Mouse (Mus musculus): ENCODE results near the gene Prmt2. TPM values are rescaled to one million over a fixed set of nuclear protein-coding genes. Genes with fewer than 3 reads are reported as not detected.

The Prmt2 gene
- polyA plus RNA-seq (2012; rRNA removed): 273 and 287 TPM in 2 replicates

- TF ChIP-seq POLR2A (IDR thresholded peaks at IDR 0.05; ENCODE audit: borderline replicate concordance, extremely low read depth, insufficient read depth, insufficient read length, poor library complexity, severe bottlenecking) (peak; percentile 86), CTCF (IDR thresholded peaks at IDR 0.05; ENCODE audit: borderline replicate concordance, extremely low read depth, insufficient read depth, insufficient read length) (peak; percentile 37)
Measured at GRCm38 (mm10) chr10:76237341-76238225, at the start of gene Prmt2. Gene Prmt2, minus strand, starts transcription at chr10:76237865.

GRCm38 (mm10) chr10:76278541-76279097, 41.0 kb upstream of the Prmt2 start:
- DNase-seq (ENCODE audit: low read depth): no peak
- TF ChIP-seq POLR2A (IDR thresholded peaks at IDR 0.05; ENCODE audit: borderline replicate concordance, extremely low read depth, insufficient read depth, insufficient read length, poor library complexity, severe bottlenecking): no peak
- TF ChIP-seq CTCF (IDR thresholded peaks at IDR 0.05; ENCODE audit: borderline replicate concordance, extremely low read depth, insufficient read depth, insufficient read length): no peak

More at GRCm38 (mm10) chr10:76237341-76238225, at the start of gene Prmt2:
- DNase-seq (ENCODE audit: low read depth): peak; percentile 98

GRCm38 (mm10) chr10:76275256-76275655, 37.6 kb upstream of the Prmt2 start:
- TF ChIP-seq POLR2A (IDR thresholded peaks at IDR 0.05; ENCODE audit: borderline replicate concordance, extremely low read depth, insufficient read depth, insufficient read length, poor library complexity, severe bottlenecking): no peak
- no peak for DNase-seq (ENCODE audit: low read depth)

- TF ChIP-seq CTCF (IDR thresholded peaks at IDR 0.05; ENCODE audit: borderline replicate concordance, extremely low read depth, insufficient read depth, insufficient read length) (peak; percentile 64; the same call in 1 of the 2 replicates), POLR2A (IDR thresholded peaks at IDR 0.05; ENCODE audit: borderline replicate concordance, extremely low read depth, insufficient read depth, insufficient read length, poor library complexity, severe bottlenecking) (no peak)
- DNase-seq (ENCODE audit: low read depth): peak; percentile 15
Measured at GRCm38 (mm10) chr10:76271238-76271637, 33.6 kb upstream of the Prmt2 start.

- no peak for TF ChIP-seq POLR2A (IDR thresholded peaks at IDR 0.05; ENCODE audit: borderline replicate concordance, extremely low read depth, insufficient read depth, insufficient read length, poor library complexity, severe bottlenecking)
- TF ChIP-seq CTCF (IDR thresholded peaks at IDR 0.05; ENCODE audit: borderline replicate concordance, extremely low read depth, insufficient read depth, insufficient read length): no peak
- DNase-seq (ENCODE audit: low read depth): no peak
Measured at GRCm38 (mm10) chr10:76262431-76262830, 24.8 kb upstream of the Prmt2 start.

- DNase-seq (ENCODE audit: low read depth): no peak
- no peak for TF ChIP-seq CTCF (IDR thresholded peaks at IDR 0.05; ENCODE audit: borderline replicate concordance, extremely low read depth, insufficient read depth, insufficient read length)
- no peak for TF ChIP-seq POLR2A (IDR thresholded peaks at IDR 0.05; ENCODE audit: borderline replicate concordance, extremely low read depth, insufficient read depth, insufficient read length, poor library complexity, severe bottlenecking)
Measured at GRCm38 (mm10) chr10:76261447-76261846, 23.8 kb upstream of the Prmt2 start.

GRCm38 (mm10) chr10:76260358-76261059, 22.8 kb upstream of the Prmt2 start:
- TF ChIP-seq POLR2A (IDR thresholded peaks at IDR 0.05; ENCODE audit: borderline replicate concordance, extremely low read depth, insufficient read depth, insufficient read length, poor library complexity, severe bottlenecking): no peak
- TF ChIP-seq CTCF (IDR thresholded peaks at IDR 0.05; ENCODE audit: borderline replicate concordance, extremely low read depth, insufficient read depth, insufficient read length): peak; percentile 48; the same call in 1 of the 2 replicates
- peak; percentile 50 for DNase-seq (ENCODE audit: low read depth)

GRCm38 (mm10) chr10:76259566-76260232, 22.0 kb upstream of the Prmt2 start:
- TF ChIP-seq POLR2A (IDR thresholded peaks at IDR 0.05; ENCODE audit: borderline replicate concordance, extremely low read depth, insufficient read depth, insufficient read length, poor library complexity, severe bottlenecking) (no peak), CTCF (IDR thresholded peaks at IDR 0.05; ENCODE audit: borderline replicate concordance, extremely low read depth, insufficient read depth, insufficient read length) (no peak)
- no peak for DNase-seq (ENCODE audit: low read depth)

GRCm38 (mm10) chr10:76257719-76258390, 20.2 kb upstream of the Prmt2 start:
- TF ChIP-seq CTCF (IDR thresholded peaks at IDR 0.05; ENCODE audit: borderline replicate concordance, extremely low read depth, insufficient read depth, insufficient read length) (no peak), POLR2A (IDR thresholded peaks at IDR 0.05; ENCODE audit: borderline replicate concordance, extremely low read depth, insufficient read depth, insufficient read length, poor library complexity, severe bottlenecking) (no peak)
- DNase-seq (ENCODE audit: low read depth): no peak

GRCm38 (mm10) chr10:76257231-76257630, 19.6 kb upstream of the Prmt2 start:
- TF ChIP-seq CTCF (IDR thresholded peaks at IDR 0.05; ENCODE audit: borderline replicate concordance, extremely low read depth, insufficient read depth, insufficient read length): no peak
- TF ChIP-seq POLR2A (IDR thresholded peaks at IDR 0.05; ENCODE audit: borderline replicate concordance, extremely low read depth, insufficient read depth, insufficient read length, poor library complexity, severe bottlenecking): no peak
- DNase-seq (ENCODE audit: low read depth): no peak

All from brain, embryonic 14.5 days (tissue).